25 mouse cellular contexts compared by ENCODE assay signal in the genomic region with DNA sequence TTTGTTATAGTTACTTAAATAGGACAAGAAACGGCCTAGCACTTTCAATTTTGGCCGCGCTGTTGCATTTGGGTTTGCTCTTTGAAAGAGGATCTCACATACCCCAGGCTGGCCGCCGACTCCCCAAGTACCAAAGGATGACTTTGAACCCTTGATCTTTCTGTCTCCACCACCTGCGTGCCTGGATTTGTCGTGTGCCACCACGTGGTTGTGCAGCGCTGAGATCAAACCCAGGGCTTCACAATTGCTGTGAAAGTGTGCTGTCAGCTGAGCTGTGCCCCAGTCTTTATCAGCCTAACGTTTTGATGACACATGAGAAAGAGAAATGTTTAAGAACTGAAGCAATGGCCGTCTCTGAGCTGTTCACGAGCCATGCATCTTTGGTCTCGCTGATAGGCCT.
DNase-seq lines count a peak whose midpoint lies in the region; ATAC-seq lines count a peak whose summit lies in the region.
"Had no signal": no experiment of that assay in that cellular context is flagged by ENCODE, and none has a peak within 500 bp of the region (broad histone marks: within the 10 kb centered on the region; RNA-seq: fewer than 3 reads in every experiment).

No protein-coding gene starts in this region.

- H3K27me3 ChIP-seq in midbrain, embryonic 10.5 days (ENCODE audit: low read depth, poor library complexity, severe bottlenecking) = no peaks in the 10 kb centered on the region
- H3K27me3 ChIP-seq in midbrain, embryonic 16.5 days (ENCODE audit: control insufficient read depth, insufficient read depth, low read depth, low read length) = no peaks in the 10 kb centered on the region
- H3K27me3 ChIP-seq: embryonic facial prominence, embryonic 15.5 days; hindbrain, embryonic 13.5 days; Patski had no signal

- H3K36me3 ChIP-seq in midbrain, embryonic 10.5 days = no peaks in the 10 kb centered on the region
- H3K36me3 ChIP-seq in midbrain, embryonic 16.5 days (ENCODE audit: control insufficient read depth, insufficient read depth, low read length) = no peaks in the 10 kb centered on the region
- H3K36me3 ChIP-seq: embryonic facial prominence, embryonic 12.5 days; embryonic facial prominence, embryonic 15.5 days; G1E; hindbrain, embryonic 10.5 days; hindbrain, embryonic 13.5 days had no signal

- no peak overlapping the region for H3K4me2 ChIP-seq in midbrain, embryonic 16.5 days (ENCODE audit: low read length)
- H3K4me2 ChIP-seq: embryonic facial prominence, embryonic 12.5 days; embryonic facial prominence, embryonic 15.5 days; heart, embryonic 11.5 days; hindbrain, embryonic 13.5 days had no signal

- ATAC-seq in midbrain, embryonic 16.5 days = no peak; the same call in 1 of the 2 replicates
- ATAC-seq: forebrain, embryonic 14.5 days; hindbrain, embryonic 16.5 days; Patski had no signal

- no peak overlapping the region for H3K9ac ChIP-seq in midbrain, embryonic 16.5 days (ENCODE audit: low read depth, low read length)
- H3K9ac ChIP-seq: embryonic facial prominence, embryonic 12.5 days; embryonic facial prominence, embryonic 15.5 days; hindbrain, embryonic 13.5 days had no signal

- no peaks in the 10 kb centered on the region for H3K9me3 ChIP-seq in midbrain, embryonic 10.5 days (replicated peaks)
- no peaks in the 10 kb centered on the region for H3K9me3 ChIP-seq in midbrain, embryonic 16.5 days (replicated peaks; ENCODE audit: control insufficient read depth, low read length, poor library complexity, severe bottlenecking)
- H3K9me3 ChIP-seq: embryonic facial prominence, embryonic 12.5 days; embryonic facial prominence, embryonic 15.5 days; G1E; hindbrain, embryonic 10.5 days; hindbrain, embryonic 13.5 days had no signal

- intact Hi-C loops in heart, postnatal 14 days (cut with DNase I) = loop anchor here (2.0 kb wide), 1 partner anchor 44 kb away; no protein-coding TSS in a partner anchor

- H3K4me3 ChIP-seq in midbrain, embryonic 10.5 days = no peak overlapping the region
- no peak overlapping the region for H3K4me3 ChIP-seq in midbrain, embryonic 16.5 days (ENCODE audit: low read depth, low read length)
- H3K4me3 ChIP-seq: embryonic facial prominence, embryonic 12.5 days; embryonic facial prominence, embryonic 15.5 days; hindbrain, embryonic 10.5 days; hindbrain, embryonic 13.5 days had no signal

- no peak for DNase-seq in midbrain, embryonic 10.5 days (ENCODE audit: low spot score)
- peak; percentile 70 for DNase-seq in thymus, postnatal 0 days (ENCODE audit: low spot score)
- DNase-seq in thymus, postnatal 14 days = peak; percentile 51
- no peak for DNase-seq in spleen, adult 12 weeks (ENCODE audit: low spot score)
- no peak for DNase-seq in heart, postnatal 14 days
- DNase-seq: adrenal gland, adult 2 months; adrenal gland, postnatal 14 days; B cell, adult 2 months; cerebellum, adult 11 months; cerebellum, adult 2 months; cerebellum, adult 9-11 months; cerebellum, postnatal 25 days; gastrocnemius, postnatal 10 days; gastrocnemius, postnatal 36 days; heart, postnatal 36 days had no signal

- H3K27ac ChIP-seq in midbrain, embryonic 10.5 days (replicated peaks) = 0 out of 2 replicates have a peak overlapping the region, but pooled peaks have one; percentile 9
- H3K27ac ChIP-seq in midbrain, embryonic 16.5 days (ENCODE audit: low read length) = no peak overlapping the region
- H3K27ac ChIP-seq: embryonic facial prominence, embryonic 12.5 days; embryonic facial prominence, embryonic 15.5 days; hindbrain, embryonic 13.5 days had no signal

- 87% methylated on average over 13 of the region's 13 CpGs for WGBS in midbrain, embryonic 10.5 days
- 73% methylated on average over 13 of the region's 13 CpGs for WGBS in midbrain, embryonic 16.5 days

- H3K4me1 ChIP-seq in midbrain, embryonic 10.5 days = peaks cover 32% of the 10 kb centered on the region
- peaks cover 12% of the 10 kb centered on the region; the same call in 1 of the 2 replicates for H3K4me1 ChIP-seq in midbrain, embryonic 16.5 days (ENCODE audit: control insufficient read depth, insufficient read depth, low read length)
- H3K4me1 ChIP-seq: embryonic facial prominence, embryonic 15.5 days had no signal

Comparison
In these comparisons a context has a peak if more than half of its experiments do, and no peak if none do; other contexts are left out.
1. DNase-seq: peak in thymus, postnatal 0 days (single experiment) and thymus, postnatal 14 days (single experiment); none in midbrain, embryonic 10.5 days (single experiment), spleen, adult 12 weeks (single experiment) and heart, postnatal 14 days (0 of 2).